Mouse (Mus musculus) heart, adult 2 months (tissue): ENCODE measurements at regions not wholly inside any gene's neighbourhood (a gene's known extent, or its start where the extent isn't known, plus 50 kb on each side); places are given as distances from the start of the nearest gene placed in this dataset.

Source experiments
- CTCF ChIP-seq: fragments of 200-600 bp; IDR thresholded peaks from 2 replicates; pipeline ENCODE4 v1.8.1; 2022; ENCODE audit warnings: antibody characterized with exemption, mild to moderate bottlenecking, moderate library complexity
- POLR2A ChIP-seq: fragments of 200-500 bp; IDR thresholded peaks from 2 replicates; pipeline ENCODE4 v1.6.1; 2011; ENCODE audit warnings: mild to moderate bottlenecking, low read depth, low read length, control low read depth; ENCODE audit not compliant: insufficient read depth

- no peak for TF ChIP-seq CTCF
- TF ChIP-seq POLR2A, result no peak
These were observed 128.8 kb upstream of the Gm10306 start for GRCm38 (mm10) chr4:94427581-94427980.
